Mouse (Mus musculus): ENCODE measurements around the gene Echs1. TPM values are rescaled to one million over a fixed set of nuclear protein-coding genes. Genes with fewer than 3 reads are reported as not detected.

Gene Echs1
- polyA plus RNA-seq, 1 experiment from 2014 or later: 132 TPM

DNA sequence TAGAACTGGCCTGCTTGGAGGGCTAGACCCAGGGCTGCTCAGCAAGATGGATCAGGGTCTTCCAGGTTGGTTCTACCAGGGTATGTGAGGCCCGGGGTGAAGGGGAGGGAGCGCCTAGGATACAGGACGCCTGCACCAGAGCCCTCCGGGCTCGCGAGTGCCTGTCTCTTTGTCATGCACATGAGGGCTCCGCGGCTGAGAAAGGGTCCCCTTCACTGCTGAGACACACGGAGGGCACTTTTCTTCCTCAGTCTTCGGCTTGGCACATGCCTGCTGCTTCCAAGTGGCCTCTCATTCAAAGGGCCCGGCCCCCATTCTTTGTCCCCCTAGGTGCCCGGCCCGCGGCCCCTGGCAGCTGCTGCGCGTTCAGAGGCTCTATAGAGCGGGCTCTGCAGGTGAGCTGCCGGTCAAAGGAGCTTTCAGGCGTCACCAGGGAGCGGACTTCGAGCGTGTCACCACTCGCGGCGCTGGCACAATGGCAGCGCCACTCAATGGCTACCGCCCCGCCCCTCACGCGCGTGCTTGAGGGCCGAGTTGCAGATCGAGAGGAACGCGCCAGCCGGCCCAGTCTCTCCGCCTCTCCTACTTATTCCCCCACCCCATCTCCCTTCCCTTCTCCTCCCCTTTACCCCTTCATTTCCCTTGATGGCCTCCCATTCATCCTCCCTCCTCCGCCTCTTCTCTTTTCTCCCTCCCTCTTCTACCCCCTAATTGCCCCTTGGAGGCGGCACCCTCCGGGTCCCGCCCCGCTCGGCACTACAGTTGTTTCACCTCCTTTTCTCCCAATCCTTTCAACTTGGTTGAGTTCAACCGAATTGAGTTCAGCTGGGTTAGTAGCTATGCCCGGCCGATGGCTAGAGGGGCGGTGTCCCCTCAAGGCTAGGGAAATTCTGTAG lies 55.1 kb downstream of the Echs1 start:
- Histone ChIP-seq H3K4me3 (replicated peaks) (peak overlapping the region; percentile 41), H3K36me3 (no peaks in the 10 kb centered on the region), H3K9me3 (replicated peaks) (no peaks in the 10 kb centered on the region), H3K27ac (replicated peaks) (no peak overlapping the region), H3K4me1 (peaks cover 28% of the 10 kb centered on the region), H3K4me2 (replicated peaks) (peak overlapping the region; percentile 86), H3K9ac (peak overlapping the region; percentile 7; the same call in 1 of the 2 replicates), H3K27me3 (peaks cover 88% of the 10 kb centered on the region)
- no peak for ATAC-seq (ENCODE audit: insufficient number of reproducible peaks, low FRiP score, low TSS enrichment, low read depth)
- 1% methylated on average over 47 of the region's 47 CpGs for WGBS

- H3K27ac ChIP-seq (replicated peaks): no peak overlapping the region
- peaks cover 28% of the 10 kb centered on the region for H3K4me1 ChIP-seq
- peaks cover 81% of the 10 kb centered on the region for H3K27me3 ChIP-seq
- ATAC-seq (ENCODE audit: insufficient number of reproducible peaks, low FRiP score, low TSS enrichment, low read depth): no peak
- H3K4me2 ChIP-seq (replicated peaks): no peak overlapping the region
- H3K9me3 ChIP-seq (replicated peaks): no peaks in the 10 kb centered on the region
- no peak overlapping the region for H3K4me3 ChIP-seq (replicated peaks)
- WGBS: 36% methylated on average over 4 of the region's 4 CpGs
- no peaks in the 10 kb centered on the region for H3K36me3 ChIP-seq
- no peak overlapping the region for H3K9ac ChIP-seq
Measured at GRCm38 (mm10) chr7:140059601-140060000, 56.7 kb downstream of the Echs1 start.

DNA sequence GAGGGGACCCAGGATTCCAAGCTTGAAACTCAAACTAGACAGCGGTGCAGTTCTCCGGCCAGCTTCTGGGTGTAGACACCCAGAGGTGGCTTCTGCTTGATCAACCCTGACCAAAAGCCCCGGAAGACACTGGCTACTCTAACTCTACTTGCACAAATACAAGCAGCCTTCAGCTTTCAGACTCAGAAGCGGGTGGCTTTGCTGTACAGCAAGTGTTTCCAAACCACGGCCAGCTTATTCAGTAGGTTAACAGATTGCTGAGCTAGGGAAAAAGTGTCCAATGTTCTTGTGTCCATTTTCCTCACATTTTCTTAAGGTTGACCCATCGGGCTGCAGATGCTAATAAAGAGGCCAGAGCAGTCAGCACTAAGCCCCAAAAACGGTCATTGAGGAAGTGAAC lies 57.7 kb downstream of the Echs1 start:
- Histone ChIP-seq H3K4me3 (replicated peaks) (peak overlapping the region; percentile 46), H3K4me2 (replicated peaks) (peak overlapping the region; percentile 83), H3K4me1 (peaks cover 28% of the 10 kb centered on the region), H3K36me3 (no peaks in the 10 kb centered on the region), H3K9me3 (replicated peaks) (no peaks in the 10 kb centered on the region), H3K9ac (no peak overlapping the region), H3K27me3 (peaks cover 81% of the 10 kb centered on the region), H3K27ac (replicated peaks) (no peak overlapping the region)
- no peak for ATAC-seq (ENCODE audit: insufficient number of reproducible peaks, low FRiP score, low TSS enrichment, low read depth)
- WGBS: 23% methylated on average over 7 of the region's 7 CpGs

- Histone ChIP-seq H3K9ac (peak overlapping the region; percentile 39), H3K4me1 (peaks cover 28% of the 10 kb centered on the region), H3K27me3 (peaks cover 85% of the 10 kb centered on the region), H3K36me3 (no peaks in the 10 kb centered on the region), H3K4me2 (replicated peaks) (peak overlapping the region; percentile 83), H3K9me3 (replicated peaks) (no peaks in the 10 kb centered on the region), H3K27ac (replicated peaks) (no peak overlapping the region), H3K4me3 (replicated peaks) (peak overlapping the region; percentile 46)
- no peak for ATAC-seq (ENCODE audit: insufficient number of reproducible peaks, low FRiP score, low TSS enrichment, low read depth)
- WGBS: 3% methylated on average over 53 of the region's 53 CpGs
Measured at GRCm38 (mm10) chr7:140057413-140058407, 58.6 kb downstream of the Echs1 start.

Other genes starting within 250 kb of the Echs1 start
- gene Kndc1, start 221.8 kb downstream of the Echs1 start, polyA plus RNA-seq (2015; fragmentation: Nextera tagmentation; extraction: Ambion mirVana): 1.1 and 1.7 TPM in 2 replicates
- 0.17 TPM in 1 of 2 replicates, not detected in the other for gene Utf1, start 172.7 kb downstream of the Echs1 start, polyA plus RNA-seq (2015; fragmentation: Nextera tagmentation; extraction: Ambion mirVana)
- gene 6430531B16Rik, start 137.7 kb downstream of the Echs1 start, polyA plus RNA-seq (2015; fragmentation: Nextera tagmentation; extraction: Ambion mirVana): 3.6 and 5.0 TPM in 2 replicates
- gene Adam8, start 123.9 kb downstream of the Echs1 start, polyA plus RNA-seq (2015; fragmentation: Nextera tagmentation; extraction: Ambion mirVana): 2.8 and 4.0 TPM in 2 replicates
- gene Zfp511, start 80.1 kb downstream of the Echs1 start, polyA plus RNA-seq (2015; fragmentation: Nextera tagmentation; extraction: Ambion mirVana): 38.5 and 39.0 TPM in 2 replicates
- 49.7 and 55.3 TPM in 2 replicates for gene Tubgcp2, start 79.8 kb downstream of the Echs1 start, polyA plus RNA-seq (2015; fragmentation: Nextera tagmentation; extraction: Ambion mirVana)
- gene Msx3, start 67.4 kb downstream of the Echs1 start, polyA plus RNA-seq (2015; fragmentation: Nextera tagmentation; extraction: Ambion mirVana): not detected in 2 replicates
- gene Caly, start 33.9 kb downstream of the Echs1 start, polyA plus RNA-seq (2015; fragmentation: Nextera tagmentation; extraction: Ambion mirVana): 3.4 and 3.7 TPM in 2 replicates
- 0.28 TPM in 1 of 2 replicates, not detected in the other for gene Prap1, start 23.1 kb downstream of the Echs1 start, polyA plus RNA-seq (2015; fragmentation: Nextera tagmentation; extraction: Ambion mirVana)
- 26.9 and 29.0 TPM in 2 replicates for gene Fuom, start 14.0 kb downstream of the Echs1 start, polyA plus RNA-seq (2015; fragmentation: Nextera tagmentation; extraction: Ambion mirVana)
- gene Paox, start 677 bp downstream of the Echs1 start, polyA plus RNA-seq (2015; fragmentation: Nextera tagmentation; extraction: Ambion mirVana): 20.0 and 20.5 TPM in 2 replicates
- 22.2 and 23.2 TPM in 2 replicates for gene Mtg1, start 21.1 kb upstream of the Echs1 start, polyA plus RNA-seq (2015; fragmentation: Nextera tagmentation; extraction: Ambion mirVana)
- 0.87 and 1.3 TPM in 2 replicates for gene Sprn, start 38.4 kb upstream of the Echs1 start, polyA plus RNA-seq (2015; fragmentation: Nextera tagmentation; extraction: Ambion mirVana)
- gene Olfr522, start 48.3 kb upstream of the Echs1 start, polyA plus RNA-seq (2015; fragmentation: Nextera tagmentation; extraction: Ambion mirVana): 0.03 and 0.16 TPM in 2 replicates
- 0.39 and 0.57 TPM in 2 replicates for gene Olfr523, start 56.7 kb upstream of the Echs1 start, polyA plus RNA-seq (2015; fragmentation: Nextera tagmentation; extraction: Ambion mirVana)
- gene Olfr524, start 89.5 kb upstream of the Echs1 start, polyA plus RNA-seq (2015; fragmentation: Nextera tagmentation; extraction: Ambion mirVana): not detected in 2 replicates
- gene Cd163l1, start 101.8 kb upstream of the Echs1 start, polyA plus RNA-seq (2015; fragmentation: Nextera tagmentation; extraction: Ambion mirVana): 0.13 and 0.24 TPM in 2 replicates
- not detected in 2 replicates for gene 5830411N06Rik, start 130.8 kb upstream of the Echs1 start, polyA plus RNA-seq (2015; fragmentation: Nextera tagmentation; extraction: Ambion mirVana)
- 0.16 TPM in 1 of 2 replicates, not detected in the other for gene Olfr525, start 204.4 kb upstream of the Echs1 start, polyA plus RNA-seq (2015; fragmentation: Nextera tagmentation; extraction: Ambion mirVana)
- 0.23 TPM in 1 of 2 replicates, not detected in the other for gene Olfr527, start 217.5 kb upstream of the Echs1 start, polyA plus RNA-seq (2015; fragmentation: Nextera tagmentation; extraction: Ambion mirVana)
- gene Olfr60, start 245.2 kb upstream of the Echs1 start, polyA plus RNA-seq (2015; fragmentation: Nextera tagmentation; extraction: Ambion mirVana): not detected in 2 replicates